Mouse (Mus musculus): Measurements from ENCODE around the gene Med27. TPM values are rescaled to one million over a fixed set of nuclear protein-coding genes. Genes with fewer than 3 reads are reported as not detected.

Gene Med27
- polyA plus RNA-seq, 1 experiment = 36.9 TPM

DNA sequence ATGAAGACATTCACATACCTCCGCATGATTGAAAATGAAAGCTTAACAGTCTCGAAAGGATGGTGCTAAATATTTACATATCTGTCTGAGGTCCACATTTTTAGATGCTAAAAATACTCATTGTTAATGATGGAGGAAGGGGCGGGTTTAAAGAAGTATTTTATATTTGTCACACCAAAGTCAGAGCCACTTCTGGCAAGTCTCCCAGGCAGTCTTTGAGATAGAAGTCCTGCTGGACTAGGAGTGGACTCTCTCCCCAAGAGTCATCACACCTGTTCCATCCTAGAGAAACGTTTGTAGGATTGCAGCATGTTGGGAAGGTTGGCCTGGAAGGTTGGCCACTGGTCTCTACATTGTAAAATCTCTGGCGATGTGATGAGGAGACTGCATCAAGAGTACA lies 90.5 kb downstream of the Med27 start:
- DNase-seq (ENCODE audit: low read depth) = no peak

DNA sequence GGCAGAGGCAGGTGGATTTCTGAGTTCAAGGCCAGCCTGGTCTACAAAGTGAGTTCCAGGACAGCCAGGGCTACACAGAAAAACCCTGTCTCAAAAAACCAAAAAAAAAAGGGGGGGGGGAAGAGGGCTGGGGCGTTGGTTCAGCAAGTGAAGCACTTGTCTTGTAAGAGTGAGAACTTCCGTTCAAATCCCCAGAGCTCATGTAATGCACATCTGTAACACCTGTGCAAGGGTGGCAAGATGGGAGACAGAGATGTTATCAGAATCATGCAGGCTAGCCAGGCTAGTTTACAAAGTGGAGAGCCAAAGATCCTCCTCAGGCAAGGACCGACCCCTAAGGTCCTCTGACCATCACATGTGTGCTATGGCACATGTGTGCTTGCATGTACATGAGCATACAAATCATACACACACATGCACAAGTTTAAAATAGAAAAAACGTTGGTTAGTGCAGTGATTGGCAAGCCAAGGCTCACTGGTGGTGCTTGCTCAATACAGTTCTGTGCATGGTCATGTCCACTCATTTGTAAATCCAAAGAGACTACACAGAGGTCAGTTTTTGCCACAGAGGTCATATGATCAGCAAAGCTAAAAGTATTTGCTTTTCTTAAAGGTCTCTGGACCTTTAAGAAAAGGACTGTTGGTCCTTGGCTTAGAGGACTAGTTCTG lies 91.4 kb downstream of the Med27 start:
- DNase-seq (ENCODE audit: low read depth) = no peak

GRCm38 (mm10) chr2:29438530-29438862 lies 91.9 kb downstream of the Med27 start:
- no peak for DNase-seq (ENCODE audit: low read depth)

- DNase-seq (ENCODE audit: low read depth) = no peak
Measured at GRCm38 (mm10) chr2:29438986-29439385, 92.4 kb downstream of the Med27 start.

DNA sequence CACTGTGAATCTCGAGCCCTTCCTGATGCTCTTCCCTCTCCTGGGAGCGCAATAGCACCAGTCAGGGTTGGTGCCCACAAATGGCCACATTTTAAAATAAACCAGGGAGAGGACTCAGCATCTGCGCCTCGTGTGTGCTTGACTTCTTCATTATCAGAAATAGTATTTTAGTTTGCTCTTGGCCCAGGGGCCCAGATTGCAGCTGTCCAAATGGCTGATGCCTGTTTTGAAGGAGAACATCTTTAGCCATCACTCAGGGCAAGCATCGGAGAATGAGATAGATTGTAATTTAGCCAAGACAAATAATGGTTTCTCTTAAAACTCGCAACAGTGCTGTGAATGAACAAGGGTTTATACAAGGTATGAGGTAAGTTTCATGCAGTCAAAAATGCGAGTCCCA lies 92.8 kb downstream of the Med27 start:
- no peak for DNase-seq (ENCODE audit: low read depth)

- DNase-seq (ENCODE audit: low read depth) = no peak
Measured at GRCm38 (mm10) chr2:29439857-29440502, 93.4 kb downstream of the Med27 start.

GRCm38 (mm10) chr2:29442275-29442674 lies 95.7 kb downstream of the Med27 start:
- DNase-seq (ENCODE audit: low read depth) = no peak

- DNase-seq (ENCODE audit: low read depth) = no peak
Measured at GRCm38 (mm10) chr2:29443626-29444217, 97.1 kb downstream of the Med27 start.

GRCm38 (mm10) chr2:29448476-29449002 lies 101.9 kb downstream of the Med27 start:
- DNase-seq (ENCODE audit: low read depth) = no peak

DNA sequence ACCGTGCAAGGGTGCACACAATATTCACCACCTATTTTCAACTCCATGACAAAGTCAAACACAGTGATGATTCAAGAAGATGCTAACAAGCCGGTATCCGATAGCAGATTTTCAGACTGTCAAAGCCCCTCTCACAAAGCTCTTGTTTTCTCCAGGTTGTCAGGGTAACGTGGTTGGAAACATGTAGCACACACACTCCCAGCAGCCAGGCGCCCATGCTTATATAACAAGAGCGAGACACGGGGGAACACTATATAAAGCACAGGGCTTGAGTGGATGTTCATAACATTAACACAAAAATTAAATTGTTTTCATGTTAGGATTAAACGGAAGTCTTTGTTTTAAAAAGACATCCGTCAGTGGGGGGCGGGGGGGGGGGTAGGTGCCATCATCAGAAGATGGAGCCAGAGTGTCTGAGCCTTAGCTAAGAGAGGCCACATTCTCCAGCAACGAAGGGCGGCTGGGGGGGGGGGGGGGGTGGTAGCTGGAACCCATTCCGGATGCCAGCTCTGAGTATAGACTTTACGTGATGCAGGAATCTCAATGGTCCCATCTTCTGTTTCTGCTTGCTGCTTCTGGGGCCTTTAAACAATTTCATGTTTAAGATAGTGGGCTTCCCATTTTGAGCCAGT lies 104.9 kb downstream of the Med27 start:
- no peak for DNase-seq (ENCODE audit: low read depth)

DNA sequence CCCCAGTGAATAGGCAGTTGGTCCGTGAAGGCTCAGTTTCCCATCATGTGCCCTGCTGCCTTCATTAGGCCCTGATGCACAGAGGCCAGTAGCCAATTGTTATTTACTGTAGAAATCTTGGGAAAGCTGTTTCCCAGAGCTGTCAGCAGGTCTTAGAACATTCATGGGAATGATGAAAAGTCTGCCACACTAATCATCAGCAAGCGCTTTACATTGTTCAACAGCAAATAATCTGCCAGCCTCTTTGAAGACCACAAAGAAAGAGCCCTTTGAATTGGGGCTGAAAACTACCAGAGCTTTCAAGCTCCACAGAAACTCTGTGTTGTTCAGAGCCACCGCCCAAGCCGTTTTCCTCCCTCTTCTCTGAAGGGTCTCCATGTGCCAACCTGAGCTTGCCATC lies 106.8 kb downstream of the Med27 start:
- DNase-seq (ENCODE audit: low read depth) = no peak

DNA sequence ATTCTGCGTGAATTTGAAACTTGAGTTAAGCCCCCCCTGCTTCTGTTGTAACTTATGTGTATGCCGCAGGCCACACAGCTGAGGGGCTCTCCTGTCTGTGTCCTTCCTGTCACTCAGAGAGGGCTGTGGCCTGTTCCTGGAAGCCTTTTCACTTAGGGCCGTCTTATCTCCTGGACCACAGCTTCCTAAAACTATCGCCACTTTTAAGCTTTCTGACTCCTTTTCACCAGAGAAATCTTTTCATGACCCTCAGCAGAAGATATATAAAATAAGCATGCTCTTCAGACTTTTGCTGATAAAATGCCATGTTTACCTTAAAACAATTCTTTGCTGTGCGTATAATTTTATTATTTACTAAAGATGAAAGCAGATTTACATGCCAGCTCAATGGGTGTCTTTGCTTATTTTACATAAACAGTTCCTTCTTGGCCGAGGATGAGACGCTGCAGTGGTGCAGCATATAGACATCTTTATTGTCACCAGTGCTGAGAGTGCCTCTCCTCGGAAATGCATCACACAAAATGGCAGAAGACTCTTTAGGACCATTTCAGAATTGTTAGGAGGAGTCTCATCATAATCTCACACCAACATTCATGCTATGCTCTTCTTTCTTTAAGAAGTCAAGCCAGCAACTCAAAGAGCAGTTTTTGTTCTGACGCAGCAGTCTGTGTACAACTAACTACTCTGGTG lies 110.2 kb downstream of the Med27 start:
- no peak for DNase-seq (ENCODE audit: low read depth)

GRCm38 (mm10) chr2:29457677-29458076 lies 111.1 kb downstream of the Med27 start:
- no peak for DNase-seq (ENCODE audit: low read depth)

- no peak for DNase-seq (ENCODE audit: low read depth)
Measured at GRCm38 (mm10) chr2:29458346-29458950, 111.8 kb downstream of the Med27 start.

DNA sequence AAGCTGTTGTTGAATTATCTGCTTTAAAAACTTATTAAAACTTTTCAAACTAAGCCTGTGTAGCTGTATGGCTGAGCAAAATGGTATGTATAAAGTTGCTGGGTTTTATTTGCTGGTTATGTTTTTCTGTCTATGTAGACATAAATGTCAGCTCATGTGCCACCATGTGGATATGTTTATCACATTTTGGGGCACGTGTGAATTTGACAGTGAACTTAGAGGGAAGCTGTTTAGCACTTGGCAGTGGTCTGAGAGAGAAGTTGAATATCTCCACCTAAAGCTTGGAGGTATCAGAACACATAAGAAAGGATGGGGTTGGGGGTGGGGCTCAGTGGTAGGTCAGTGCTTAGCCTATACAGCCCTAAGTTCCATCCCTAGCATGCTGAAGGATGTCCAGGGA lies 113.0 kb downstream of the Med27 start:
- no peak for DNase-seq (ENCODE audit: low read depth)

DNA sequence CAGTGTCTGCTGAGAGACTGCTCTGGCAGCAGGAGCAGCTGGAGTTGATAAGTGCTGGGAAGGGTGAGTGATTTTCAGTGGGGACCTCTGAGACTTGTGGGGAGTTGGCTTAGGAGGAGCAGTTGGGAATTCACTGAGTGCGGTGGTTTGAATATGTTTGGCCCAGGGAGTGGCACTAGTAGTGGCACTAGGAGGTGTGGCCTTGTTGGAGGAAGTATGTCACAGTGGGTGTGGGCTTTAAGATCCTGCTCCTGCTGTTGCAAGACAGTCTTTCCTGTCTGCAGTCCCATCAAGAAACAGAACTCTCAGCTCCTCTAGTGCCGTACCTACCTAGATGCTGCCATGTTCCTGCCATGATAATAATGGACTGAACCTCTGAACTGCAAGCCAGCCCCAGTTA lies 115.2 kb downstream of the Med27 start:
- no peak for DNase-seq (ENCODE audit: low read depth)

- no peak for DNase-seq (ENCODE audit: low read depth)
Measured at GRCm38 (mm10) chr2:29463039-29463585, 116.5 kb downstream of the Med27 start.

DNA sequence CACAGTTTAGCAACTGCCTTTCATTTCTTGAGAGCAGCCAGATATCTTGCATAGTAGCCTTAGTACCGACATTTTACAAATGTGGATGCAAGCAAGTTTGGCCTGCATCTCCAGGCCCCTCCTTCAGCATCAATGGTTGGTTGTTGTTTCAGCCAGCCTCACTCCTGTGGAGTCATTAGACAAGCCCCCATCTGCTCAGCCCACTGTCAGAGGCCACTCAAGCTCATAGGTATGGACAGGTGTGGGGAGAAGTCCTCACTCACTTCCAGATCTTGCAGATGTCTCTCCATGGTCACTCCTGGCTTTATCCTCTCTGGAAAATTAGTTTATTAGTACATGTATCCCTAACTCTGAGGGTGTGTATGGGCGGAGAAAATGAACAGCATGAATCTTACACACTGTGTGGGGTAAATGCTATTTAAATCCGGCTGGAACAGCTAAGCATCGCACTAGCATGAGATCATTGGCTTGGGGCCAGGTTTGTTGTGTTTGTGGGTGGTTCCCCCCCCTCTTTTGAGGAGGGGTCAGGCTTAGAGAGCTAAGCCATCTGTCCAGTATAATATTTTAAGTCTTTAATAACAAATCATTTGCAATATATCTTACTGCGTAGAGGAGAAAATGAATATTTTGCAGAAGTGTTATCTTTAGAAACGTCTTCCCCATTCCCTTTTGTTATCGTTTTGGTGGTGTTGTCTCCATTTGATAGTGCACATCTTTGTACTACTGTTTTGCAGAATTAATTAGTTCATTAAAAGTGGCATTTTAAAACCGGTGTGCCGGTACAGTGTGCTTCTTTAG lies 118.4 kb downstream of the Med27 start:
- DNase-seq (ENCODE audit: low read depth) = no peak

GRCm38 (mm10) chr2:29465649-29466137 lies 119.1 kb downstream of the Med27 start:
- DNase-seq (ENCODE audit: low read depth) = no peak

DNA sequence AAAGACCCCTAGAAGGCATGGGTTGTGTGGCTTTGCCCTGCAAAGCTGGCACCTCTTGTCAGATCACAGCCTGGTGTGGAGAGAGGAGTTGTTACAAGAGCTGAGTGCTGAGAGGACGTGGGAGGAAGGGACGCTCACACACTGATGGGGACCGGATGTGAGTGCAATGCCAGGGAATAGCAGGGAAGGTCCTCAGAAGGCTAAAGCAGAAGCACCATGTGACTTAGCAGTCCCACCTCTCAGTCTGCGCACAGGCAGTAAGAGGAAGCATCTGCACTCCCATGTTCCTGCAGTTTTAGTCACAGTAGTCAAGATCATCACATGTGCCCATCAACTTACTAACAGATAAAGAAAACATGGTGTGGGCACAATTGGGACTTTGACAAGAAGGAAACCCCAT lies 119.8 kb downstream of the Med27 start:
- no peak for DNase-seq (ENCODE audit: low read depth)
